ENCODE assay signal across 8 mouse cellular contexts in genomic region chr11:68956697-68957096, GRCm38 (mm10). TPM values are rescaled to one million over a fixed set of nuclear protein-coding genes. Genes with fewer than 3 reads are reported as not detected.
DNase-seq lines count a peak whose midpoint lies in the region; ATAC-seq and TF ChIP-seq lines count a peak whose summit lies in the region.

No protein-coding gene starts in this region.

- H3K36me3 ChIP-seq in heart, embryonic 15.5 days, result no peaks in the 10 kb centered on the region
- no peaks in the 10 kb centered on the region for H3K36me3 ChIP-seq in small intestine, adult 2 months (ENCODE audit: control insufficient read depth, insufficient read depth, low read length)

- peak overlapping the region; percentile 1; the same call in 1 of the 2 replicates for H3K9ac ChIP-seq in heart, embryonic 15.5 days

- no peak for TF ChIP-seq POLR2A in small intestine, adult 2 months (IDR thresholded peaks at IDR 0.05; ENCODE audit: low read depth, low read length)

- peak overlapping the region; percentile 62 for H3K27ac ChIP-seq in left cerebral cortex, adult 2 months
- H3K27ac ChIP-seq in heart, embryonic 15.5 days, result peak overlapping the region; percentile 68
- H3K27ac ChIP-seq in small intestine, adult 2 months (ENCODE audit: insufficient read depth, low read depth, low read length), result peak overlapping the region; percentile 38

- intact Hi-C loops in left cerebral cortex, adult 2 months (cut with DNase I), result no loop called here

- no peaks in the 10 kb centered on the region for H3K9me3 ChIP-seq in heart, embryonic 15.5 days (replicated peaks)

- peaks cover 16% of the 10 kb centered on the region for H3K27me3 ChIP-seq in heart, embryonic 15.5 days
- peaks cover 12% of the 10 kb centered on the region; the same call in 1 of the 2 replicates for H3K27me3 ChIP-seq in small intestine, adult 2 months (ENCODE audit: control insufficient read depth, insufficient read depth, low read length)

- H3K4me3 ChIP-seq in left cerebral cortex, adult 2 months, result peak overlapping the region; percentile 19
- H3K4me3 ChIP-seq in heart, embryonic 15.5 days, result peak overlapping the region; percentile 43
- H3K4me3 ChIP-seq in small intestine, adult 2 months (ENCODE audit: low read depth, low read length), result peak overlapping the region; percentile 56

- 25% methylated on average over 13 of the region's 13 CpGs for WGBS in heart, embryonic 15.5 days
- WGBS in small intestine, adult 2 months, result 54% methylated on average over 13 of the region's 13 CpGs

- peak; percentile 68; the same call in 1 of the 2 replicates for ATAC-seq in heart, embryonic 15.5 days (replicated peaks; ENCODE audit: insufficient number of reproducible peaks, insufficient read depth, low FRiP score, low read depth)

- H3K4me1 ChIP-seq in heart, embryonic 15.5 days (replicated peaks), result peaks cover 19% of the 10 kb centered on the region
- peaks cover 8% of the 10 kb centered on the region for H3K4me1 ChIP-seq in small intestine, adult 2 months (ENCODE audit: control insufficient read depth, insufficient read depth, insufficient read length, low read length)

- H3K4me2 ChIP-seq in heart, embryonic 15.5 days, result peak overlapping the region; percentile 37

- no peak for DNase-seq in left cerebral cortex, adult 2 months (ENCODE audit: extremely low spot score in 1 of 2, low spot score in 2 of 2)
- DNase-seq in left cerebral cortex, adult 9 months (ENCODE audit: low spot score in 2 of 2), result no peak
- DNase-seq in kidney, postnatal 4 days, result peak; percentile 45 to 58
- DNase-seq in layer of hippocampus, postnatal 25 days (ENCODE audit: extremely low spot score in 1 of 2, low spot score in 1 of 2), result no peak
- DNase-seq in left cerebral cortex, adult 18-20 months (ENCODE audit: low spot score in 2 of 2), result no peak
- DNase-seq in urinary bladder, postnatal 10 days (ENCODE audit: low spot score), result no peak

- no peak for TF ChIP-seq CTCF in left cerebral cortex, adult 2 months (IDR thresholded peaks at IDR 0.05)
- TF ChIP-seq CTCF in small intestine, adult 2 months (IDR thresholded peaks at IDR 0.05; ENCODE audit: extremely low read depth, insufficient read length, insufficient replicate concordance, low read depth, low read length), result no peak

RNA-seq across cellular contexts. Expression of gene Arhgef15, which starts 0.6 kb away (rescaled TPM):
- 10 to 100 TPM; 22.4 to 22.6 TPM for total RNA-seq in left cerebral cortex, adult 2 months (2021)
- polyA plus RNA-seq in heart, embryonic 15.5 days (2015; fragmentation: Nextera tagmentation; extraction: Ambion mirVana), result 10.8 and 12.7 TPM in 2 replicates
- polyA plus RNA-seq in small intestine, adult 2 months (2012; rRNA removed), result 9.9 and 19.5 TPM in 2 replicates
- total RNA-seq in layer of hippocampus, postnatal 25 days (2021), result 1 to 10 TPM; 5.8 to 6.9 TPM
- 10 to 100 TPM; 20.4 to 24.0 TPM for total RNA-seq in left cerebral cortex, adult 18-20 months (2021)

RNA-seq across cellular contexts. Expression of gene Slc25a35, which starts 11.2 kb away (rescaled TPM):
- 1 to 10 TPM; 5.0 to 5.2 TPM for total RNA-seq in left cerebral cortex, adult 2 months (2021)
- 2.0 and 2.2 TPM in 2 replicates for polyA plus RNA-seq in heart, embryonic 15.5 days (2015; fragmentation: Nextera tagmentation; extraction: Ambion mirVana)
- 13.7 and 21.5 TPM in 2 replicates for polyA plus RNA-seq in small intestine, adult 2 months (2012; rRNA removed)
- total RNA-seq in layer of hippocampus, postnatal 25 days (2021), result 1 to 10 TPM; 4.4 to 7.6 TPM
- 1 to 10 TPM; 5.6 to 6.7 TPM for total RNA-seq in left cerebral cortex, adult 18-20 months (2021)

RNA-seq across cellular contexts. Expression of gene Rangrf, which starts 18.3 kb away (rescaled TPM):
- 10 to 100 TPM; 15.7 to 17.0 TPM for total RNA-seq in left cerebral cortex, adult 2 months (2021)
- polyA plus RNA-seq in heart, embryonic 15.5 days (2015; fragmentation: Nextera tagmentation; extraction: Ambion mirVana), result 67.4 and 78.4 TPM in 2 replicates
- 21.2 and 29.7 TPM in 2 replicates for polyA plus RNA-seq in small intestine, adult 2 months (2012; rRNA removed)
- total RNA-seq in layer of hippocampus, postnatal 25 days (2021), result 10 to 100 TPM; 15.1 to 18.1 TPM
- 10 to 100 TPM; 17.8 to 18.2 TPM for total RNA-seq in left cerebral cortex, adult 18-20 months (2021)

RNA-seq across cellular contexts. Expression of gene Odf4, which starts 29.8 kb away (rescaled TPM):
- total RNA-seq in left cerebral cortex, adult 2 months (2021), result under 1 TPM; 0.44 to 0.95 TPM
- not detected in 2 replicates for polyA plus RNA-seq in heart, embryonic 15.5 days (2015; fragmentation: Nextera tagmentation; extraction: Ambion mirVana)
- polyA plus RNA-seq in small intestine, adult 2 months (2012; rRNA removed), result not detected in 2 replicates
- total RNA-seq in layer of hippocampus, postnatal 25 days (2021), result not detected
- total RNA-seq in left cerebral cortex, adult 18-20 months (2021), result not detected

RNA-seq across cellular contexts. Expression of gene Pfas, which starts 51.6 kb away (rescaled TPM):
- 10 to 100 TPM; 20.1 to 24.7 TPM for total RNA-seq in left cerebral cortex, adult 2 months (2021)
- 14.9 and 18.7 TPM in 2 replicates for polyA plus RNA-seq in heart, embryonic 15.5 days (2015; fragmentation: Nextera tagmentation; extraction: Ambion mirVana)
- polyA plus RNA-seq in small intestine, adult 2 months (2012; rRNA removed), result 4.7 and 6.0 TPM in 2 replicates
- total RNA-seq in layer of hippocampus, postnatal 25 days (2021), result 10 to 100 TPM; 18.9 to 29.3 TPM
- 10 to 100 TPM; 26.1 to 26.2 TPM for total RNA-seq in left cerebral cortex, adult 18-20 months (2021)

Comparison
In these comparisons a context has a peak if more than half of its experiments do, and no peak if none do; other contexts are left out.
1. DNase-seq: peak in kidney, postnatal 4 days (2 of 2); none in left cerebral cortex, adult 2 months (0 of 2), left cerebral cortex, adult 9 months (0 of 2), layer of hippocampus, postnatal 25 days (0 of 2), left cerebral cortex, adult 18-20 months (0 of 2) and urinary bladder, postnatal 10 days (single experiment).
2. Peak in every context shown above with its lines, with median percentiles within 50 percentile points of each other: H3K27ac ChIP-seq and H3K4me3 ChIP-seq.